Mouse (Mus musculus) erythroblast, embryonic 14.5 days (primary cell): ENCODE results near the gene 1810046K07Rik. TPM values are rescaled to one million over a fixed set of nuclear protein-coding genes. Genes with fewer than 3 reads are reported as not detected.

Experiments
- H3K27me3 ChIP-seq: 2 replicates; pipeline ENCODE4 v1.6.1; 2012; ENCODE audit warnings: inconsistent platforms; ENCODE audit not compliant: control insufficient read depth
- H3K36me3 ChIP-seq: 2 replicates; pipeline ENCODE4 v1.6.1; 2012; ENCODE audit warnings: mild to moderate bottlenecking, inconsistent platforms; ENCODE audit not compliant: control insufficient read depth
- H3K4me1 ChIP-seq: 2 replicates; pipeline ENCODE4 v1.6.1; 2012; ENCODE audit warnings: inconsistent platforms; ENCODE audit not compliant: control insufficient read depth
- H3K4me3 ChIP-seq: replicated peaks from 2 replicates; pipeline ENCODE3; 2012; ENCODE audit warnings: moderate library complexity, mild to moderate bottlenecking, inconsistent platforms
- H3K9me3 ChIP-seq: 2 replicates; pipeline ENCODE4 v1.6.1; 2012; ENCODE audit warnings: low read length, inconsistent platforms, mixed read lengths; ENCODE audit not compliant: control insufficient read depth
- GATA1 ChIP-seq: IDR thresholded peaks from 2 replicates; pipeline ENCODE4 v1.6.1; 2012; ENCODE audit warnings: low read length, inconsistent platforms, mixed read lengths
- TAL1 ChIP-seq: IDR thresholded peaks from 3 replicates; pipeline ENCODE4 v1.6.1; 2012; ENCODE audit warnings: low read length, inconsistent platforms, mixed read lengths
- polyA plus RNA-seq: library from polyadenylated mRNA; stranded (reverse); fragments of >175 nt; gene quantifications from 2 replicates; pipeline ENCODE4 v1.2.3, GENCODE M21; 2012

Gene 1810046K07Rik
- polyA plus RNA-seq, 1 experiment: 0.08 TPM

DNA sequence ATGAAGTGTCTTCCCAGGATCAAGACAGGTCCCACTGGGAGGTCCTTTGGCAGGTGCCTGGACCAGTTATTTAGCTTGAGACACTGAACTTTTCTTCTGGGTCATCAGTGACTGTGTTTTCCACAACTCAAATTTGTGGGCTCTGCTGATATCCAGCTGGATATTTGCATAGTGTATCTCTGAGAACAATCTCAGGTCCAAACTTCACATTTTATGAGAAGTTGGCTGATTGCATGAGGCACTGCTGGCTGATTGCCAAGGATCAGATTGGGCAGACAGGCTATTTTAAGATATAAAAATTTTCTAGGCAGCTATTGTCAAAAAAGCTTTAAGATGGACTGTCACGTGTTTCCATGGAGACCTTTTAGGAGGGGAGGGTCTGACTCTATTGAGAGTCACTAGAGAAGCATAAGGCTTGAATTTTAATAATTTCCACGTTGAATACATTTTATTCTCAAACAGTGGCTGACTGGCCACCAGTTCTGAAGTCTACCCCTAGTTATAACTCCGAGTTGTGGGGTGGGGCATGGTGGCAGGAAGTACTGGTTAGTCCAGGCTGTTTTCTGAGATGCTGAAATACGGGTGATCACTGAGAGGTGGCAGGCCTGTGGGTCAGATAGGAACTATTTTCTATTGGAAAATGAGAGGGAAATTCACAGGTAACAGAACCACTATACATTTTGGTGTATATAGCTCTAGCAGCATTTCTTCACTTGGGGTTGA, 71.8 kb downstream of the 1810046K07Rik start:
- Histone ChIP-seq H3K27me3 (no peaks in the 10 kb centered on the region), H3K4me3 (no peak overlapping the region), H3K9me3 (no peaks in the 10 kb centered on the region), H3K36me3 (no peaks in the 10 kb centered on the region), H3K4me1 (no peaks in the 10 kb centered on the region)
- TF ChIP-seq TAL1: no peak
- no peak for TF ChIP-seq GATA1

Other genes with a start within 250 kb of the 1810046K07Rik start
- not detected in 2 replicates for gene 4833427G06Rik, start 226.8 kb downstream of the 1810046K07Rik start, polyA plus RNA-seq
- gene Gm32742, start 163.4 kb downstream of the 1810046K07Rik start, polyA plus RNA-seq: not detected in 2 replicates
- gene Pou2af1, start 115.2 kb downstream of the 1810046K07Rik start, polyA plus RNA-seq: 0.07 and 0.10 TPM in 2 replicates
- not detected in 2 replicates for gene Colca2, start 50.3 kb downstream of the 1810046K07Rik start, polyA plus RNA-seq